Mouse (Mus musculus): ENCODE measurements around the gene Tbc1d17.
A peak's percentile ranks its signal among the peaks of the same experiment; 100 is the strongest.

Tbc1d17 gene

GRCm38 (mm10) chr7:44835373-44836015 is 13.4 kb downstream of the Tbc1d17 start:
- DNase-seq (ENCODE audit: low read depth in 2 of 2, low spot score in 2 of 2) = no peak

- no peak for DNase-seq (ENCODE audit: low read depth in 2 of 2, low spot score in 2 of 2)
These were observed 16.1 kb downstream of the Tbc1d17 start for GRCm38 (mm10) chr7:44832763-44833162.

GRCm38 (mm10) chr7:44828706-44829105 is 20.2 kb downstream of the Tbc1d17 start:
- DNase-seq (ENCODE audit: low read depth in 2 of 2, low spot score in 2 of 2) = no peak

- no peak for DNase-seq (ENCODE audit: low read depth in 2 of 2, low spot score in 2 of 2)
These were observed 22.1 kb downstream of the Tbc1d17 start for GRCm38 (mm10) chr7:44826771-44827170.

GRCm38 (mm10) chr7:44824872-44825271 is 24.0 kb downstream of the Tbc1d17 start:
- peak; percentile 76 to 85 for DNase-seq (ENCODE audit: low read depth in 2 of 2, low spot score in 2 of 2)

- DNase-seq (ENCODE audit: low read depth in 2 of 2, low spot score in 2 of 2) = no peak
These were observed 25.5 kb downstream of the Tbc1d17 start for GRCm38 (mm10) chr7:44823409-44823808.

- no peak for DNase-seq (ENCODE audit: low read depth in 2 of 2, low spot score in 2 of 2)
These were observed 27.0 kb downstream of the Tbc1d17 start for GRCm38 (mm10) chr7:44821666-44822448.

- DNase-seq (ENCODE audit: low read depth in 2 of 2, low spot score in 2 of 2) = no peak
These were observed 28.4 kb downstream of the Tbc1d17 start for GRCm38 (mm10) chr7:44820525-44820924.

- DNase-seq (ENCODE audit: low read depth in 2 of 2, low spot score in 2 of 2) = no peak
These were observed 29.0 kb downstream of the Tbc1d17 start for GRCm38 (mm10) chr7:44819863-44820262.

- DNase-seq (ENCODE audit: low read depth in 2 of 2, low spot score in 2 of 2) = no peak
These were observed 29.5 kb downstream of the Tbc1d17 start for GRCm38 (mm10) chr7:44819391-44819790.

- DNase-seq (ENCODE audit: low read depth in 2 of 2, low spot score in 2 of 2) = no peak
These were observed 30.1 kb downstream of the Tbc1d17 start for GRCm38 (mm10) chr7:44818751-44819235.

GRCm38 (mm10) chr7:44818164-44818563 is 30.7 kb downstream of the Tbc1d17 start:
- no peak for DNase-seq (ENCODE audit: low read depth in 2 of 2, low spot score in 2 of 2)

GRCm38 (mm10) chr7:44817441-44817840 is 31.4 kb downstream of the Tbc1d17 start:
- no peak for DNase-seq (ENCODE audit: low read depth in 2 of 2, low spot score in 2 of 2)

- DNase-seq (ENCODE audit: low read depth in 2 of 2, low spot score in 2 of 2) = no peak
These were observed 32.3 kb downstream of the Tbc1d17 start, which contains the start of gene Atf5 for GRCm38 (mm10) chr7:44816470-44817021. TSS of gene Atf5 (minus strand) at chr7:44816658.

- peak; percentile 99 for DNase-seq (ENCODE audit: low read depth in 2 of 2, low spot score in 2 of 2)
These were observed 33.0 kb downstream of the Tbc1d17 start, which contains the start of the genes Nup62 and Il4i1 for GRCm38 (mm10) chr7:44815721-44816469. TSS of gene Nup62 (plus strand) at chr7:44816088. TSS of gene Il4i1 (plus strand) at chr7:44816387.

GRCm38 (mm10) chr7:44814952-44815553 is 33.8 kb downstream of the Tbc1d17 start:
- DNase-seq (ENCODE audit: low read depth in 2 of 2, low spot score in 2 of 2) = no peak

- DNase-seq (ENCODE audit: low read depth in 2 of 2, low spot score in 2 of 2) = no peak
These were observed 34.5 kb downstream of the Tbc1d17 start for GRCm38 (mm10) chr7:44814423-44814822.

- no peak for DNase-seq (ENCODE audit: low read depth in 2 of 2, low spot score in 2 of 2)
These were observed 34.9 kb downstream of the Tbc1d17 start for GRCm38 (mm10) chr7:44813985-44814384.

- no peak for DNase-seq (ENCODE audit: low read depth in 2 of 2, low spot score in 2 of 2)
These were observed 36.1 kb downstream of the Tbc1d17 start for GRCm38 (mm10) chr7:44812651-44813325.

Data from CD8-positive naive resting alpha-beta T cell, adult 2 months (primary cell).